Mouse (Mus musculus): ENCODE measurements at regions not wholly inside any gene's neighbourhood (a gene's known extent, or its start where the extent isn't known, plus 50 kb on each side); places are given as distances from the start of the nearest gene placed in this dataset.

DNA sequence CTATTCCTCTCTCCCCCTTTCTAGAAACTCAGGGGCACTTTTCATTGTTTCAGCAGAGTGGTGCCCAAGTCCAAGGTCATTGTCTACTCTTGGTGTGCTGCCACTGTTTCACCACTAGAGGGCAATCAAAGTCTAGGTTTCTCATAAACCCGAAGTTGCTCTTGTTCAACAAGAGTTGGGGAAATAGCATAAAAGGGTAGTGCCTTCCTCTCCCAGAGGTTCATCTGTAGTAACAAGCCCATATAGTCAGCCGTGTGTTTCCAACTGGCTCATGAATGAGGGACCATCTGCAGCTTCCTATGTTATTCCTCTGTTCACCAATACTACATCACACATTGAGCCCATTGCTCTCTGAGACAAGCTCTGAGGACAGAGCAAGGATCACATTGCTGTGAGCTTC is 292.4 kb upstream of the Nrsn1 start:
- no peak overlapping the region for H3K4me2 ChIP-seq
- DNase-seq (ENCODE audit: low spot score) (peak; percentile 33), ATAC-seq (replicated peaks; ENCODE audit: low FRiP score) (no peak)
- WGBS: 20% methylated on average over 2 of the region's 2 CpGs
- no peak overlapping the region for H3K27ac ChIP-seq (ENCODE audit: low read depth, low read length)
- H3K36me3 ChIP-seq (ENCODE audit: control insufficient read depth, insufficient read depth, low read length): no peaks in the 10 kb centered on the region
- H3K27me3 ChIP-seq (replicated peaks; ENCODE audit: control insufficient read depth, insufficient read depth, low read length): no peaks in the 10 kb centered on the region
- no peaks in the 10 kb centered on the region for H3K4me1 ChIP-seq (replicated peaks; ENCODE audit: control insufficient read depth, insufficient read depth, low read length)
- no peaks in the 10 kb centered on the region for H3K9me3 ChIP-seq (ENCODE audit: control insufficient read depth, low read length)
- no peak overlapping the region for H3K9ac ChIP-seq (ENCODE audit: low read depth, low read length)
- no peak overlapping the region for H3K4me3 ChIP-seq (ENCODE audit: low read depth, low read length)

DNA sequence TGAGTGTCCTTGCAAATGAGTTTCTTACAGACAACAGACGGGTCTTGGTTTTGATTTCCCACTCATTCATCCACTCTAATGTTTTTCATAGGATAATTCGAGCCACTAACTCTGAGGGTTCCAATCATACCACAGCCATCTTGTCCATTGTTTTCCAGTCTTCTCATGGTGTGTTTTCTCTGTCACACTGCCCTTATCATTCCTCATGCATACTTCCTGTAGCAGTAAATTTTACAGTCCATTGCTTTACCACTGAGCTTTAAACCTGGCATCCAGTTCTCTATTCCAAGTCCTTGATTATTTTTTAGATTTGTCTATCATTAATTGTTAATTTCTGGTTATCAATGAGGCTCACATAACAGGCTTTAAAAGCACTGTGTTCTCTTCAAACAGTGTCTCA is 290.0 kb upstream of the Nrsn1 start:
- Histone ChIP-seq H3K36me3 (ENCODE audit: control insufficient read depth, insufficient read depth, low read length) (no peaks in the 10 kb centered on the region), H3K4me3 (ENCODE audit: low read depth, low read length) (no peak overlapping the region), H3K4me1 (replicated peaks; ENCODE audit: control insufficient read depth, insufficient read depth, low read length) (no peaks in the 10 kb centered on the region), H3K9ac (ENCODE audit: low read depth, low read length) (no peak overlapping the region), H3K9me3 (ENCODE audit: control insufficient read depth, low read length) (no peaks in the 10 kb centered on the region), H3K27me3 (replicated peaks; ENCODE audit: control insufficient read depth, insufficient read depth, low read length) (no peaks in the 10 kb centered on the region), H3K27ac (ENCODE audit: low read depth, low read length) (no peak overlapping the region), H3K4me2 (no peak overlapping the region)
- no peak for ATAC-seq (replicated peaks; ENCODE audit: low FRiP score)
- 56% methylated on average over 2 of the region's 2 CpGs for whole genome bisulfite sequencing
- no peak for DNase-seq (ENCODE audit: low spot score)

DNA sequence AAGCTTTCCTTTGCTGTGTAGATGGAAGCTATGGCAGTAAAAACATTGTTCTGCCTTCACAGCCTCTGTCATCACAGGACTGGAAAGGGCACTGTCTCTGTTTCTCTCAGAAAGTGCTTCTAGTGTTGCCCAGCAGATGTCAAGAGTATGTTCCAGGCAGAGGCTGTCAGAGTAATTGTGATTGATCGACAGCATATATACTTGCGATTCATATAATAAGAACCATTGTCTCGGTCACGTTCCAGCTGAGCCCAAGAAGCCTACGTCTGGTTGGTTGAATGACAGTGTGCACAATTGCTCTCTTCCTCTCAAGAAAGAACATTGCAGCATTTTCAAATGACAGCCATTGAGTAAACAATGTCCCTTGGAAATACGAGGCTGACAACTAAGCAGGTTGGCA is 284.7 kb upstream of the Nrsn1 start:
- DNase-seq (ENCODE audit: low spot score): no peak
- no peaks in the 10 kb centered on the region for H3K4me1 ChIP-seq (replicated peaks; ENCODE audit: control insufficient read depth, insufficient read depth, low read length)
- H3K9ac ChIP-seq (ENCODE audit: low read depth, low read length): no peak overlapping the region
- no peaks in the 10 kb centered on the region for H3K9me3 ChIP-seq (ENCODE audit: control insufficient read depth, low read length)
- H3K4me2 ChIP-seq: no peak overlapping the region
- H3K36me3 ChIP-seq (ENCODE audit: control insufficient read depth, insufficient read depth, low read length): no peaks in the 10 kb centered on the region
- ATAC-seq (replicated peaks; ENCODE audit: low FRiP score): no peak
- H3K27me3 ChIP-seq (replicated peaks; ENCODE audit: control insufficient read depth, insufficient read depth, low read length): no peaks in the 10 kb centered on the region
- WGBS: 84% methylated on average over 6 of the region's 6 CpGs
- no peak overlapping the region for H3K4me3 ChIP-seq (ENCODE audit: low read depth, low read length)
- no peak overlapping the region for H3K27ac ChIP-seq (ENCODE audit: low read depth, low read length)

DNA sequence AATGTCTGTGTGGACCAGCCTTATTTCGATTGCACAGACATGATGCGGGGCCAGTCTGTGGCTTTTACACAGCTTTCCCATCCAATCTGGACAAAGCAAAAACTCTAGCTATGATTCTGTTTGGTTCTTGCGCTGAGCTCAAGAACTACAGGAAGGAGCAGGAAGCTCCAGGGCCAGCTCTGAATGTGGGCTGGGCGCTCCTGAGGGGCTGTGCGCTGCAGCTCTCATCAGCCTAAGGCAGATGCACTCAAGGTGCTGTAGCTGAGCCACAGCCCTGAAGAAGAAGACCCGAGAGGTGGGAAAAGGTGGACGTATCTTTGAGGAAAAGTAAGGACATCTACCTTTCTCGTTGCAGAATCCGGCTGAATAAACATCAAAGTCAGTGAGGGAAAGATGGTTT is 278.2 kb upstream of the Nrsn1 start:
- Histone ChIP-seq H3K9me3 (ENCODE audit: control insufficient read depth, low read length) (no peaks in the 10 kb centered on the region), H3K4me1 (replicated peaks; ENCODE audit: control insufficient read depth, insufficient read depth, low read length) (no peaks in the 10 kb centered on the region), H3K36me3 (ENCODE audit: control insufficient read depth, insufficient read depth, low read length) (no peaks in the 10 kb centered on the region), H3K27me3 (replicated peaks; ENCODE audit: control insufficient read depth, insufficient read depth, low read length) (no peaks in the 10 kb centered on the region), H3K4me3 (ENCODE audit: low read depth, low read length) (no peak overlapping the region), H3K9ac (ENCODE audit: low read depth, low read length) (no peak overlapping the region), H3K27ac (ENCODE audit: low read depth, low read length) (no peak overlapping the region), H3K4me2 (no peak overlapping the region)
- WGBS: 87% methylated on average over 9 of the region's 9 CpGs
- DNase-seq (ENCODE audit: low spot score) (no peak), ATAC-seq (replicated peaks; ENCODE audit: low FRiP score) (no peak)

- DNase-seq (ENCODE audit: low spot score) (no peak), ATAC-seq (replicated peaks; ENCODE audit: low FRiP score) (no peak)
- no peak overlapping the region for H3K27ac ChIP-seq (ENCODE audit: low read depth, low read length)
- H3K9ac ChIP-seq (ENCODE audit: low read depth, low read length): no peak overlapping the region
- H3K36me3 ChIP-seq (ENCODE audit: control insufficient read depth, insufficient read depth, low read length): no peaks in the 10 kb centered on the region
- 76% methylated on average over 12 of the region's 12 CpGs for WGBS
- no peaks in the 10 kb centered on the region for H3K9me3 ChIP-seq (ENCODE audit: control insufficient read depth, low read length)
- no peaks in the 10 kb centered on the region for H3K4me1 ChIP-seq (replicated peaks; ENCODE audit: control insufficient read depth, insufficient read depth, low read length)
- H3K27me3 ChIP-seq (replicated peaks; ENCODE audit: control insufficient read depth, insufficient read depth, low read length): no peaks in the 10 kb centered on the region
- no peak overlapping the region for H3K4me2 ChIP-seq
- no peak overlapping the region for H3K4me3 ChIP-seq (ENCODE audit: low read depth, low read length)
Measured at GRCm38 (mm10) chr13:25547150-25548145, 277.1 kb upstream of the Nrsn1 start.

DNA sequence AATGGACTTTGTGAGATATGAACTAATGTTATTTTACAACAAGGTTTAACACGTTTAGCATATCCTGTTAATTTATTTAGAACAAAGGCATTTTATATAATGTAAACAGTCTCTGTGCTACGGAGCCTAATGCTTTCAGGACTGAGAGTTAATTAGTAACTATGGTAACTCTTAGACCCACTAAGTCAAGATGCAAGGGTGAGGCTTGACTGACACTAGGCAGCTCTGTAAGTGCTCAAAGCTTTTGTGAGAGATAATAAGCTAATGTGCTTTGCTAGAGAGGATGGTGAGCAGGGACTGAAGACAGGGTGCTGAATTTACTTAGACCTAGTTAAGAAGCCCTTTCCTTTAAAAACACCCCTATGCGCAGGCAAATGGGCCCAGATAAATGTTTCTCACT is 253.8 kb upstream of the Nrsn1 start:
- Histone ChIP-seq H3K9me3 (ENCODE audit: control insufficient read depth, low read length) (no peaks in the 10 kb centered on the region), H3K4me3 (ENCODE audit: low read depth, low read length) (no peak overlapping the region), H3K36me3 (ENCODE audit: control insufficient read depth, insufficient read depth, low read length) (no peaks in the 10 kb centered on the region), H3K27ac (ENCODE audit: low read depth, low read length) (no peak overlapping the region), H3K9ac (ENCODE audit: low read depth, low read length) (no peak overlapping the region), H3K4me2 (no peak overlapping the region), H3K4me1 (replicated peaks; ENCODE audit: control insufficient read depth, insufficient read depth, low read length) (no peaks in the 10 kb centered on the region), H3K27me3 (replicated peaks; ENCODE audit: control insufficient read depth, insufficient read depth, low read length) (no peaks in the 10 kb centered on the region)
- ATAC-seq (replicated peaks; ENCODE audit: low FRiP score): no peak
- 49% methylated on average over 3 of the region's 3 CpGs for WGBS
- no peak for DNase-seq (ENCODE audit: low spot score)

DNA sequence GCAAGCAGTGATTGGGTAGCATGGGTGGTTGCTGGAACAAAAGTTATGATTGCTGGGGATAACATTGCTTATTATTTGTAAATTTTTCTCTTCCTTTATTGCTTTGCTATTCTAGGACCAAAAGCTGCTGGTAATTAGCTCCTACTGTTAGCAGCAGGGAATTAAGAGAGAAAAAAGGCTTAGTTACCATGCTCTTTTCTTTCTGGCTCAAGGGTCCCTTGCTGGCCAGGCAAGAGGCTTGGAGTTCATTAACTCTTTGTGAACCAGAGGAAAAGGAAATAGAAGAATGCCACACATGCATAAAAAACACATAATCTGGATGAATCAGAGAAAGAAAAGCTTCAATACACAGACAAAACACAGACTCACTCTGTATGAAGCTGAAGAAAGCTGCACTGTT is 237.1 kb upstream of the Nrsn1 start:
- DNase-seq (ENCODE audit: low spot score): no peak
- H3K4me2 ChIP-seq: no peak overlapping the region

GRCm38 (mm10) chr13:25494492-25495034 is 224.3 kb upstream of the Nrsn1 start:
- no peak overlapping the region for H3K27ac ChIP-seq (ENCODE audit: low read depth, low read length)
- WGBS: 77% methylated on average over 7 of the region's 7 CpGs
- H3K9me3 ChIP-seq (ENCODE audit: control insufficient read depth, low read length): no peaks in the 10 kb centered on the region
- H3K27me3 ChIP-seq (replicated peaks; ENCODE audit: control insufficient read depth, insufficient read depth, low read length): no peaks in the 10 kb centered on the region
- H3K36me3 ChIP-seq (ENCODE audit: control insufficient read depth, insufficient read depth, low read length): no peaks in the 10 kb centered on the region
- H3K9ac ChIP-seq (ENCODE audit: low read depth, low read length): no peak overlapping the region
- no peak for ATAC-seq (replicated peaks; ENCODE audit: low FRiP score)
- no peak overlapping the region for H3K4me2 ChIP-seq
- no peak for DNase-seq (ENCODE audit: low spot score)
- no peak overlapping the region for H3K4me3 ChIP-seq (ENCODE audit: low read depth, low read length)
- H3K4me1 ChIP-seq (replicated peaks; ENCODE audit: control insufficient read depth, insufficient read depth, low read length): no peaks in the 10 kb centered on the region

More for the DNA sequence above, 237.1 kb upstream of the Nrsn1 start:
- no peaks in the 10 kb centered on the region for H3K4me1 ChIP-seq (replicated peaks; ENCODE audit: control insufficient read depth, insufficient read depth, low read length)
- no peaks in the 10 kb centered on the region for H3K27me3 ChIP-seq (replicated peaks; ENCODE audit: control insufficient read depth, insufficient read depth, low read length)
- no peak for ATAC-seq (replicated peaks; ENCODE audit: low FRiP score)
- no peak overlapping the region for H3K9ac ChIP-seq (ENCODE audit: low read depth, low read length)
- no peak overlapping the region for H3K4me3 ChIP-seq (ENCODE audit: low read depth, low read length)
- no peaks in the 10 kb centered on the region for H3K36me3 ChIP-seq (ENCODE audit: control insufficient read depth, insufficient read depth, low read length)
- no peak overlapping the region for H3K27ac ChIP-seq (ENCODE audit: low read depth, low read length)
- no peaks in the 10 kb centered on the region for H3K9me3 ChIP-seq (ENCODE audit: control insufficient read depth, low read length)

DNA sequence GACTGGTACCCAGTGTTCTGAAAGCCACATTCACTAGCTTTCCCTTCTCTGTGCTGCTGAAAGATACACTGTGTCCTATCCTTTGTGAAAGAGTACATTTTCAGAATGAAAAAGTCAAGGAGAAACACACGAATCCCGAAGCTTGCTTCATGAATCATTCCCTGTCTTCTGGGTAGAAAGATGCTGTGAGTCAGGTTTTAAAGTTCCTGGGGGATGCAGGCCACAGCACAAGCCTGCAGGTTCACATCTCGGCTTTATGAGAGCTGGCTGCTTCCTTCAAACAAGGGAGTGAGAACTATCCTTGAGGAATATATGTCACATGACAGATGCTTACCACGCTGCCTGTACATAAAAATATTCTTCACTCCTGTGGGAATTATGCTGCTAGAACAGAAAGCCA is 219.7 kb upstream of the Nrsn1 start:
- Histone ChIP-seq H3K27me3 (replicated peaks; ENCODE audit: control insufficient read depth, insufficient read depth, low read length) (no peaks in the 10 kb centered on the region), H3K9me3 (ENCODE audit: control insufficient read depth, low read length) (no peaks in the 10 kb centered on the region), H3K4me3 (ENCODE audit: low read depth, low read length) (no peak overlapping the region), H3K27ac (ENCODE audit: low read depth, low read length) (no peak overlapping the region), H3K4me2 (no peak overlapping the region), H3K36me3 (ENCODE audit: control insufficient read depth, insufficient read depth, low read length) (no peaks in the 10 kb centered on the region), H3K9ac (ENCODE audit: low read depth, low read length) (no peak overlapping the region), H3K4me1 (replicated peaks; ENCODE audit: control insufficient read depth, insufficient read depth, low read length) (no peaks in the 10 kb centered on the region)
- DNase-seq (ENCODE audit: low spot score): no peak
- ATAC-seq (replicated peaks; ENCODE audit: low FRiP score): no peak
- 77% methylated on average over 4 of the region's 4 CpGs for WGBS
